In the genomic region with DNA sequence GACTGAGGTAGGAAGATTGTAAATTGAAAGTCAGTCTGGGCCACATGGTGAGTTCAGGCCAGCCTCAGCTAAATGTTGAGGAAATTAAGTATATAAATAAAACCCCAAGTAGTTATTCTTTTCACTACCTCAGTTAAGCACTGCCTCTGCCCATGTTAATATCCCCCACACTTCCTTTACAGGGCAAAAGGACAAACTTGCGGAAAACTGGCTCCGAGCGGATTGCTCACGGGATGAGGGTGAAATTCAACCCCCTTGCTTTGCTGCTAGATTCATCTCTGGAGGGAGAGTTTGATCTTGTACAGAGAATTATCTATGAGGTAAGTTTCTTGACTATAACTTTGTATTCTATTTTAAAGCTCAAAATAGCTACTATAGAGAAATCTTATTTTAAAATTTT, we compare ENCODE assay signal across 17 mouse cellular contexts.
"Had no signal": no experiment of that assay in that cellular context is flagged by ENCODE, and none has a peak within 500 bp of the region (broad histone marks: within the 10 kb centered on the region; RNA-seq: fewer than 3 reads in every experiment).

No protein-coding gene starts in this region.

- H3K4me2 ChIP-seq: limb, embryonic 12.5 days; limb, embryonic 15.5 days; liver, embryonic 11.5 days; lung, embryonic 15.5 days; midbrain, embryonic 11.5 days had no signal

- ATAC-seq: intestine, postnatal 0 days; liver, postnatal 0 days had no signal

- H3K27me3 ChIP-seq: limb, embryonic 12.5 days; limb, embryonic 15.5 days; lung, embryonic 15.5 days had no signal

- H3K4me3 ChIP-seq: layer of hippocampus, adult 2 months; left cerebral cortex, adult 2 months; limb, embryonic 12.5 days; limb, embryonic 15.5 days; lung, embryonic 15.5 days had no signal

- DNase-seq: layer of hippocampus, postnatal 36 days; left cerebral cortex, postnatal 4 days; liver, postnatal 0 days; lung, postnatal 10 days; lung, postnatal 36 days; midbrain, embryonic 14.5 days; thymus, adult 18-20 months; thymus, postnatal 36 days had no signal

- H3K9me3 ChIP-seq: limb, embryonic 12.5 days; limb, embryonic 15.5 days; lung, embryonic 15.5 days had no signal

- H3K9ac ChIP-seq: limb, embryonic 12.5 days; limb, embryonic 15.5 days; liver, embryonic 14.5 days; liver, postnatal 0 days; lung, embryonic 15.5 days had no signal

- H3K4me1 ChIP-seq: limb, embryonic 12.5 days; limb, embryonic 15.5 days; lung, embryonic 15.5 days had no signal

- H3K27ac ChIP-seq: layer of hippocampus, adult 2 months; left cerebral cortex, adult 2 months; limb, embryonic 12.5 days; limb, embryonic 15.5 days; liver, embryonic 14.5 days; lung, embryonic 15.5 days had no signal
